Mouse (Mus musculus) myocyte (in vitro differentiated cells): ENCODE results near the gene Clk4.

Source experiments
- CEBPB ChIP-seq: IDR thresholded peaks from 2 replicates; pipeline ENCODE4 v1.6.1; 2011; ENCODE audit warnings: mild to moderate bottlenecking, moderate library complexity; ENCODE audit not compliant: poor library complexity, insufficient read depth, severe bottlenecking
- E2F4 ChIP-seq: IDR thresholded peaks from one replicate; pipeline ENCODE4 v1.6.1; 2011; ENCODE audit warnings: mild to moderate bottlenecking, control low read depth, moderate library complexity; ENCODE audit not compliant: insufficient read depth
- MAX ChIP-seq: IDR thresholded peaks from one replicate; pipeline ENCODE4 v1.6.1; 2011; ENCODE audit warnings: low read depth, mild to moderate bottlenecking, control low read depth
- MYOG ChIP-seq, 3 experiments: IDR thresholded peaks; one replicate each; pipeline ENCODE4 v1.6.1; 2011; ENCODE audit warnings: control low read depth in 2 of 3, low read depth in 2 of 3, mild to moderate bottlenecking in 2 of 3; ENCODE audit not compliant: insufficient read length in 2 of 3, control insufficient read depth in 1 of 3, insufficient read depth in 1 of 3
- POLR2A ChIP-seq: IDR thresholded peaks from one replicate; pipeline ENCODE4 v1.6.1; 2011; ENCODE audit warnings: low read depth, mild to moderate bottlenecking, control low read depth, moderate library complexity; ENCODE audit not compliant: insufficient read length
- POLR2AphosphoS2 ChIP-seq: IDR thresholded peaks from one replicate; pipeline ENCODE4 v1.6.1; 2011; ENCODE audit warnings: low read depth, control low read depth; ENCODE audit not compliant: insufficient read length
- TCF3 ChIP-seq: IDR thresholded peaks from one replicate; pipeline ENCODE4 v1.6.1; 2011; ENCODE audit warnings: low read depth, control low read depth; ENCODE audit not compliant: insufficient read length
- USF1 ChIP-seq: IDR thresholded peaks from one replicate; pipeline ENCODE4 v1.6.1; 2011; ENCODE audit warnings: low read depth, mild to moderate bottlenecking, control low read depth, moderate library complexity

GRCm38 (mm10) chr11:51220308-51220707 is 41.2 kb upstream of the Clk4 start, which contains the start of gene Gm12569:
- TF ChIP-seq POLR2A (no peak), POLR2AphosphoS2 (no peak), TCF3 (no peak), CEBPB (no peak), MYOG (IDR thresholded peaks at IDR 0.05; ENCODE audit: control insufficient read depth in 1 of 3, insufficient read depth in 1 of 3, insufficient read length in 2 of 3, low read depth in 2 of 3) (no peak), USF1 (no peak), E2F4 (no peak), MAX (no peak)
